Comparison of ENCODE assay signal across 8 mouse cellular contexts in genomic region chr16:94125172-94125981, GRCm38 (mm10). TPM values are rescaled to one million over a fixed set of nuclear protein-coding genes. Genes with fewer than 3 reads are reported as not detected.
DNase-seq lines count a peak whose midpoint lies in the region; ATAC-seq and TF ChIP-seq lines count a peak whose summit lies in the region.

No protein-coding gene starts in this region.

- H3K27me3 ChIP-seq in lung, postnatal 0 days (replicated peaks; ENCODE audit: insufficient read depth, low read length), result peaks cover 41% of the 10 kb centered on the region
- H3K27me3 ChIP-seq in embryonic facial prominence, embryonic 11.5 days (ENCODE audit: control insufficient read depth, insufficient read depth, low read length), result peaks cover 21% of the 10 kb centered on the region
- peaks cover 56% of the 10 kb centered on the region for H3K27me3 ChIP-seq in hindbrain, embryonic 15.5 days
- H3K27me3 ChIP-seq in midbrain, postnatal 0 days (ENCODE audit: insufficient read depth, low read length), result peaks cover 34% of the 10 kb centered on the region
- H3K27me3 ChIP-seq in thymus, adult 2 months (ENCODE audit: control insufficient read depth, insufficient read depth, low read length), result peaks cover 27% of the 10 kb centered on the region

- no peak for DNase-seq in lung, postnatal 0 days (ENCODE audit: low spot score)
- DNase-seq in lung, postnatal 25 days (ENCODE audit: low spot score), result no peak
- peak; percentile 51 for DNase-seq in embryonic facial prominence, embryonic 11.5 days (ENCODE audit: low spot score)
- DNase-seq in midbrain, postnatal 0 days (ENCODE audit: low spot score), result peak; percentile 16
- DNase-seq in thymus, adult 2 months, result no peak
- DNase-seq in adrenal gland, adult (ENCODE audit: inconsistent age in 2 of 2, low spot score in 1 of 2), result no peak
- DNase-seq in thymus, postnatal 25 days, result no peak

- TF ChIP-seq EP300 in lung, postnatal 0 days (IDR thresholded peaks at IDR 0.05), result no peak

- no peaks in the 10 kb centered on the region for H3K9me3 ChIP-seq in lung, postnatal 0 days (ENCODE audit: low read length)
- no peaks in the 10 kb centered on the region for H3K9me3 ChIP-seq in embryonic facial prominence, embryonic 11.5 days (replicated peaks; ENCODE audit: control insufficient read depth, low read length)
- no peaks in the 10 kb centered on the region for H3K9me3 ChIP-seq in hindbrain, embryonic 15.5 days
- H3K9me3 ChIP-seq in midbrain, postnatal 0 days (ENCODE audit: low read length), result no peaks in the 10 kb centered on the region

- H3K27ac ChIP-seq in lung, postnatal 0 days (ENCODE audit: low read length), result no peak overlapping the region
- no peak overlapping the region for H3K27ac ChIP-seq in embryonic facial prominence, embryonic 11.5 days (replicated peaks; ENCODE audit: low read depth, low read length)
- H3K27ac ChIP-seq in hindbrain, embryonic 15.5 days (replicated peaks), result no peak overlapping the region
- H3K27ac ChIP-seq in midbrain, postnatal 0 days (ENCODE audit: low read depth, low read length), result no peak overlapping the region
- H3K27ac ChIP-seq in thymus, adult 2 months (ENCODE audit: control insufficient read depth, insufficient read depth, low read length), result no peak overlapping the region

- peak overlapping the region; percentile 21 for H3K4me3 ChIP-seq in lung, postnatal 0 days (ENCODE audit: low read depth, low read length)
- peak overlapping the region; percentile 41 for H3K4me3 ChIP-seq in embryonic facial prominence, embryonic 11.5 days (ENCODE audit: low read depth, low read length)
- H3K4me3 ChIP-seq in hindbrain, embryonic 15.5 days, result peak overlapping the region; percentile 43
- H3K4me3 ChIP-seq in midbrain, postnatal 0 days (ENCODE audit: low read depth, low read length), result peak overlapping the region; percentile 46
- no peak overlapping the region for H3K4me3 ChIP-seq in thymus, adult 2 months (ENCODE audit: control insufficient read depth, insufficient read depth, low read length)

- no peaks in the 10 kb centered on the region for H3K36me3 ChIP-seq in lung, postnatal 0 days (ENCODE audit: insufficient read depth, low read length)
- H3K36me3 ChIP-seq in embryonic facial prominence, embryonic 11.5 days (replicated peaks; ENCODE audit: control insufficient read depth, insufficient read depth, low read depth, low read length), result no peaks in the 10 kb centered on the region
- no peaks in the 10 kb centered on the region for H3K36me3 ChIP-seq in hindbrain, embryonic 15.5 days
- no peaks in the 10 kb centered on the region for H3K36me3 ChIP-seq in midbrain, postnatal 0 days (ENCODE audit: insufficient read depth, low read length)
- H3K36me3 ChIP-seq in thymus, adult 2 months (ENCODE audit: control insufficient read depth, insufficient read depth, low read length), result no peaks in the 10 kb centered on the region

- H3K9ac ChIP-seq in lung, postnatal 0 days (replicated peaks; ENCODE audit: low read depth), result no peak overlapping the region
- peak overlapping the region; percentile 62 for H3K9ac ChIP-seq in embryonic facial prominence, embryonic 11.5 days (replicated peaks; ENCODE audit: low read length)
- peak overlapping the region; percentile 37 for H3K9ac ChIP-seq in hindbrain, embryonic 15.5 days
- H3K9ac ChIP-seq in midbrain, postnatal 0 days (replicated peaks; ENCODE audit: low read length, poor library complexity, severe bottlenecking), result peak overlapping the region; percentile 52; the same call in 1 of the 2 replicates

- WGBS in lung, postnatal 0 days, result 5% methylated on average over 76 of the region's 83 CpGs
- 2% methylated on average over 66 of the region's 83 CpGs for WGBS in embryonic facial prominence, embryonic 11.5 days
- WGBS in hindbrain, embryonic 15.5 days, result under 1% methylated on average over 75 of the region's 83 CpGs
- 2% methylated on average over 81 of the region's 83 CpGs for WGBS in midbrain, postnatal 0 days
- WGBS in thymus, adult 2 months, result 4% methylated on average over 82 of the region's 83 CpGs

- no peak for TF ChIP-seq CTCF in lung, postnatal 0 days (IDR thresholded peaks at IDR 0.05)
- TF ChIP-seq CTCF in midbrain, postnatal 0 days (IDR thresholded peaks at IDR 0.05), result no peak
- no peak for TF ChIP-seq CTCF in thymus, adult 2 months (IDR thresholded peaks at IDR 0.05; ENCODE audit: borderline replicate concordance, control insufficient read depth, extremely low read depth, insufficient read depth, low read length, poor library complexity)

- peak; percentile 38; the same call in 1 of the 2 replicates for ATAC-seq in lung, postnatal 0 days
- peak; percentile 66; the same call in 1 of the 2 replicates for ATAC-seq in embryonic facial prominence, embryonic 11.5 days (replicated peaks; ENCODE audit: insufficient number of reproducible peaks, low FRiP score, low TSS enrichment, low read depth)
- ATAC-seq in hindbrain, embryonic 15.5 days (ENCODE audit: low FRiP score, low read depth), result peak; percentile 66
- ATAC-seq in midbrain, postnatal 0 days (ENCODE audit: low FRiP score), result peak; percentile 68

- no peaks in the 10 kb centered on the region for H3K4me1 ChIP-seq in lung, postnatal 0 days (ENCODE audit: insufficient read depth, low read depth, low read length)
- H3K4me1 ChIP-seq in embryonic facial prominence, embryonic 11.5 days (ENCODE audit: control insufficient read depth, insufficient read depth, low read length), result peaks cover 5% of the 10 kb centered on the region; the same call in 1 of the 2 replicates
- H3K4me1 ChIP-seq in hindbrain, embryonic 15.5 days (replicated peaks), result peaks cover 31% of the 10 kb centered on the region
- H3K4me1 ChIP-seq in midbrain, postnatal 0 days (ENCODE audit: insufficient read depth, low read length), result peaks cover 3% of the 10 kb centered on the region; the same call in 1 of the 2 replicates
- no peaks in the 10 kb centered on the region for H3K4me1 ChIP-seq in thymus, adult 2 months (replicated peaks; ENCODE audit: control insufficient read depth, insufficient read depth, low read length)

- peak overlapping the region; percentile 51 for H3K4me2 ChIP-seq in lung, postnatal 0 days (replicated peaks; ENCODE audit: low read depth, low read length)
- H3K4me2 ChIP-seq in embryonic facial prominence, embryonic 11.5 days (ENCODE audit: low read depth, low read length), result peak overlapping the region; percentile 98
- H3K4me2 ChIP-seq in hindbrain, embryonic 15.5 days, result peak overlapping the region; percentile 86
- peak overlapping the region; percentile 91 for H3K4me2 ChIP-seq in midbrain, postnatal 0 days (ENCODE audit: low read depth, low read length, poor library complexity, severe bottlenecking)

- TF ChIP-seq POLR2A in thymus, adult 2 months (IDR thresholded peaks at IDR 0.05; ENCODE audit: control insufficient read depth, extremely low read depth, insufficient read depth, low read length, poor library complexity), result no peak

RNA-seq across cellular contexts. Expression of gene Sim2, which starts 40.6 kb away (rescaled TPM):
- not detected in 2 replicates for polyA plus RNA-seq in lung, postnatal 0 days (2015; fragmentation: Nextera tagmentation; extraction: Ambion mirVana)
- polyA plus RNA-seq in embryonic facial prominence, embryonic 11.5 days (2014; fragmentation: Nextera tagmentation; extraction: Ambion mirVana), result 3.0 and 3.9 TPM in 2 replicates
- polyA plus RNA-seq in hindbrain, embryonic 15.5 days (2015; fragmentation: Nextera tagmentation; extraction: Ambion mirVana), result 0.06 TPM in 1 of 2 replicates, not detected in the other
- total RNA-seq in midbrain, postnatal 0 days (2014; rRNA removed), result not detected in 2 replicates
- 0.05 and 0.10 TPM in 2 replicates for polyA plus RNA-seq in midbrain, postnatal 0 days (2015; fragmentation: Nextera tagmentation; extraction: Ambion mirVana)
- polyA plus RNA-seq in thymus, adult 2 months (2012; rRNA removed), result 0.07 and 0.09 TPM in 2 replicates

Comparison
In these comparisons a context has a peak if more than half of its experiments do, and no peak if none do; other contexts are left out.
1. DNase-seq: peak in embryonic facial prominence, embryonic 11.5 days (single experiment) and midbrain, postnatal 0 days (single experiment); none in lung, postnatal 0 days (single experiment), lung, postnatal 25 days (single experiment), thymus, adult 2 months (single experiment), adrenal gland, adult (0 of 2) and thymus, postnatal 25 days (single experiment).
2. Peak in every context shown above with its lines, with median percentiles within 50 percentile points of each other: ATAC-seq and H3K4me2 ChIP-seq.